Mouse (Mus musculus): ENCODE measurements at regions not wholly inside any gene's neighbourhood (a gene's known extent, or its start where the extent isn't known, plus 50 kb on each side); places are given as distances from the start of the nearest gene placed in this dataset.

GRCm38 (mm10) chr7:115380989-115381610, 637.6 kb downstream of the Insc start:
- Histone ChIP-seq H3K9me3 (replicated peaks; ENCODE audit: low read length) (no peaks in the 10 kb centered on the region), H3K4me1 (ENCODE audit: control insufficient read depth in 1 of 2, insufficient read depth in 2 of 2) (no peaks in the 10 kb centered on the region), H3K4me2 (ENCODE audit: insufficient read depth, low read depth, poor library complexity, severe bottlenecking) (no peak overlapping the region), H3K4me3 (replicated peaks in 1 of 3; ENCODE audit: low read depth in 2 of 3, low read length in 2 of 3, poor library complexity in 1 of 3) (no peak overlapping the region), H3K9ac (ENCODE audit: insufficient read depth, low read depth) (no peak overlapping the region), H3K36me3 (replicated peaks in 1 of 2; ENCODE audit: control insufficient read depth in 1 of 2, insufficient read depth in 1 of 2, low read length in 1 of 2) (no peaks in the 10 kb centered on the region), H3K27ac (ENCODE audit: insufficient read depth, low read depth) (no peak overlapping the region), H3K79me2 (replicated peaks; ENCODE audit: control insufficient read depth, extremely low read depth, insufficient read depth, poor library complexity, severe bottlenecking) (no peaks in the 10 kb centered on the region), H3K27me3 (replicated peaks) (no peaks in the 10 kb centered on the region)
- in situ Hi-C loops (cut with MboI; ENCODE audit: low pct_ligation_motif_present, low pct_unique_long_range_greater_than_20kb, low sequenced_read_pairs) (no loop called here), dilution Hi-C loops (cut with MboI; ENCODE audit: extremely low pct_ligation_motif_present, extremely low pct_unique_long_range_greater_than_20kb, low sequenced_read_pairs) (no loop called here)
- TF ChIP-seq ETS1 (conservative IDR thresholded peaks at IDR 0.05; ENCODE audit: low read depth, low read length) (no peak), JUND (conservative IDR thresholded peaks at IDR 0.05; ENCODE audit: low read depth, low read length) (no peak), NRF1 (IDR thresholded peaks at IDR 0.05; ENCODE audit: low read depth, low read length) (no peak), GABPA (IDR thresholded peaks at IDR 0.05; ENCODE audit: insufficient replicate concordance, low read depth, low read length) (no peak), RAD21 (IDR thresholded peaks at IDR 0.05; ENCODE audit: low read depth, low read length) (no peak), USF1 (IDR thresholded peaks at IDR 0.05; ENCODE audit: low read depth, low read length) (no peak), POLR2A (IDR thresholded peaks at IDR 0.05; ENCODE audit: low read depth, low read length) (no peak), POLR2AphosphoS2 (IDR thresholded peaks at IDR 0.05; ENCODE audit: low read depth, low read length) (no peak), SMC3 (IDR thresholded peaks at IDR 0.05; ENCODE audit: low read depth, low read length) (no peak), BHLHE40 (IDR thresholded peaks at IDR 0.05; ENCODE audit: low read depth, low read length) (no peak), ZMIZ1 (IDR thresholded peaks at IDR 0.05; ENCODE audit: low read depth, low read length) (no peak), ELF1 (IDR thresholded peaks at IDR 0.05; ENCODE audit: low read depth, low read length) (no peak), ZKSCAN1 (IDR thresholded peaks at IDR 0.05; ENCODE audit: borderline replicate concordance, low read depth, low read length) (no peak), MYC (IDR thresholded peaks at IDR 0.05; ENCODE audit: low read depth, low read length) (no peak), E2F4 (IDR thresholded peaks at IDR 0.05; ENCODE audit: insufficient replicate concordance, low read depth, low read length) (no peak), NELFE (IDR thresholded peaks at IDR 0.05; ENCODE audit: low read depth, low read length) (no peak), TBP (conservative IDR thresholded peaks at IDR 0.05; ENCODE audit: low read depth, low read length) (no peak)
- DNase-seq (ENCODE audit: extremely low read depth) = no peak

- H3K27me3 ChIP-seq (replicated peaks) = no peaks in the 10 kb centered on the region
- no peak overlapping the region for H3K9ac ChIP-seq (ENCODE audit: insufficient read depth, low read depth)
- DNase-seq (ENCODE audit: extremely low read depth) = no peak
- in situ Hi-C loops (cut with MboI; ENCODE audit: low pct_ligation_motif_present, low pct_unique_long_range_greater_than_20kb, low sequenced_read_pairs) = no loop called here
- dilution Hi-C loops (cut with MboI; ENCODE audit: extremely low pct_ligation_motif_present, extremely low pct_unique_long_range_greater_than_20kb, low sequenced_read_pairs) = no loop called here
- no peaks in the 10 kb centered on the region for H3K9me3 ChIP-seq (replicated peaks; ENCODE audit: low read length)
- no peaks in the 10 kb centered on the region for H3K36me3 ChIP-seq (replicated peaks in 1 of 2; ENCODE audit: control insufficient read depth in 1 of 2, insufficient read depth in 1 of 2, low read length in 1 of 2)
- no peak overlapping the region for H3K4me2 ChIP-seq (ENCODE audit: insufficient read depth, low read depth, poor library complexity, severe bottlenecking)
- no peaks in the 10 kb centered on the region for H3K4me1 ChIP-seq (ENCODE audit: control insufficient read depth in 1 of 2, insufficient read depth in 2 of 2)
- no peak overlapping the region for H3K4me3 ChIP-seq (replicated peaks in 1 of 3; ENCODE audit: low read depth in 2 of 3, low read length in 2 of 3, poor library complexity in 1 of 3)
- no peaks in the 10 kb centered on the region for H3K79me2 ChIP-seq (replicated peaks; ENCODE audit: control insufficient read depth, extremely low read depth, insufficient read depth, poor library complexity, severe bottlenecking)
- TF ChIP-seq KAT2A (IDR thresholded peaks at IDR 0.05; ENCODE audit: insufficient replicate concordance, low read length) = no peak
- no peak for TF ChIP-seq SMC3 (IDR thresholded peaks at IDR 0.05; ENCODE audit: low read depth, low read length)
- TF ChIP-seq CHD2 (IDR thresholded peaks at IDR 0.05; ENCODE audit: low read length) = no peak
- TF ChIP-seq TBP (conservative IDR thresholded peaks at IDR 0.05; ENCODE audit: low read depth, low read length) = no peak
- TF ChIP-seq ZKSCAN1 (IDR thresholded peaks at IDR 0.05; ENCODE audit: borderline replicate concordance, low read depth, low read length) = no peak
- TF ChIP-seq UBTF (IDR thresholded peaks at IDR 0.05; ENCODE audit: low read depth, low read length) = no peak
- no peak for TF ChIP-seq ZC3H11A (IDR thresholded peaks at IDR 0.05; ENCODE audit: low read depth, low read length)
- TF ChIP-seq USF1 (IDR thresholded peaks at IDR 0.05; ENCODE audit: low read depth, low read length) = no peak
- no peak overlapping the region for H3K27ac ChIP-seq (ENCODE audit: insufficient read depth, low read depth)
Measured at GRCm38 (mm10) chr7:115382876-115383275, 639.4 kb downstream of the Insc start.

Data from CH12.LX (cell line).